Mouse (Mus musculus) stomach, postnatal 0 days (tissue): ENCODE data around the gene Gtpbp3. TPM values are rescaled to one million over a fixed set of nuclear protein-coding genes. Genes with fewer than 3 reads are reported as not detected.

Experiments
- ATAC-seq: fragments of 200-750 bp; cut with Nextera tagmentation; 2 replicates; pipeline ENCODE4 v1.8.0; 2017; ENCODE audit not compliant: low FRiP score, low TSS enrichment
- DNase-seq: peaks from one replicate; pipeline ENCODE4 v3.0.0-alpha.2; 2016; ENCODE audit warnings: low spot score
- H3K27ac ChIP-seq: fragments of 300-500 bp; sonication (generic); replicated peaks from 2 replicates; pipeline ENCODE4 v1.5.1; 2014; ENCODE audit warnings: mild to moderate bottlenecking, control low read depth
- H3K27me3 ChIP-seq: fragments of 300-500 bp; sonication (generic); 2 replicates; pipeline ENCODE4 v1.6.1; 2014; ENCODE audit warnings: low read length; ENCODE audit not compliant: control insufficient read depth, insufficient read depth
- H3K36me3 ChIP-seq: fragments of 300-500 bp; sonication (generic); 2 replicates; pipeline ENCODE4 v1.6.1; 2014; ENCODE audit warnings: low read length, mixed read lengths; ENCODE audit not compliant: control insufficient read depth, insufficient read depth
- H3K4me1 ChIP-seq: fragments of 300-500 bp; sonication (generic); replicated peaks from 2 replicates; pipeline ENCODE4 v1.6.1; 2014; ENCODE audit warnings: antibody characterized with exemption; ENCODE audit not compliant: control insufficient read depth, insufficient read depth
- H3K4me2 ChIP-seq: fragments of 300-500 bp; sonication (generic); replicated peaks from 2 replicates; pipeline ENCODE4 v1.6.1; 2014; ENCODE audit warnings: low read depth, mild to moderate bottlenecking, control low read depth, moderate library complexity
- H3K4me3 ChIP-seq: fragments of 300-500 bp; sonication (generic); 2 replicates; pipeline ENCODE4 v1.5.1; 2014; ENCODE audit warnings: low read depth, low read length, control low read depth
- H3K9ac ChIP-seq: fragments of 300-500 bp; sonication (generic); 2 replicates; pipeline ENCODE4 v1.6.1; 2014; ENCODE audit warnings: mild to moderate bottlenecking, low read length, control low read depth, mixed read lengths
- H3K9me3 ChIP-seq: fragments of 300-500 bp; sonication (generic); 2 replicates; pipeline ENCODE4 v1.6.1; 2016; ENCODE audit warnings: low read length; ENCODE audit not compliant: control insufficient read depth
- CTCF ChIP-seq: IDR thresholded peaks from 2 replicates; pipeline ENCODE4 v1.5.1; 2016; ENCODE audit warnings: antibody characterized with exemption, low read depth, mild to moderate bottlenecking, moderate library complexity
- EP300 ChIP-seq: optimal IDR thresholded peaks from 2 replicates; pipeline ENCODE3; 2016; ENCODE audit warnings: antibody characterized with exemption
- WGBS: fragments of 180-500 bp; shearing (Covaris S2); extraction: QIAGEN DNeasy Blood & Tissue Kit; methylation state at CpG from one replicate; pipeline ENCODE4 v1.1.7; 2014; 5-methylcytosine and 5-hydroxymethylcytosine counted together
- polyA plus RNA-seq: library from polyadenylated mRNA; unstranded; fragments of >200 nt; fragmentation: Nextera tagmentation; extraction: Ambion mirVana; gene quantifications from 2 replicates; pipeline ENCODE4 v1.2.1, GENCODE M21; 2015

The Gtpbp3 gene
- 7.2 and 8.2 TPM in 2 replicates for polyA plus RNA-seq

DNA sequence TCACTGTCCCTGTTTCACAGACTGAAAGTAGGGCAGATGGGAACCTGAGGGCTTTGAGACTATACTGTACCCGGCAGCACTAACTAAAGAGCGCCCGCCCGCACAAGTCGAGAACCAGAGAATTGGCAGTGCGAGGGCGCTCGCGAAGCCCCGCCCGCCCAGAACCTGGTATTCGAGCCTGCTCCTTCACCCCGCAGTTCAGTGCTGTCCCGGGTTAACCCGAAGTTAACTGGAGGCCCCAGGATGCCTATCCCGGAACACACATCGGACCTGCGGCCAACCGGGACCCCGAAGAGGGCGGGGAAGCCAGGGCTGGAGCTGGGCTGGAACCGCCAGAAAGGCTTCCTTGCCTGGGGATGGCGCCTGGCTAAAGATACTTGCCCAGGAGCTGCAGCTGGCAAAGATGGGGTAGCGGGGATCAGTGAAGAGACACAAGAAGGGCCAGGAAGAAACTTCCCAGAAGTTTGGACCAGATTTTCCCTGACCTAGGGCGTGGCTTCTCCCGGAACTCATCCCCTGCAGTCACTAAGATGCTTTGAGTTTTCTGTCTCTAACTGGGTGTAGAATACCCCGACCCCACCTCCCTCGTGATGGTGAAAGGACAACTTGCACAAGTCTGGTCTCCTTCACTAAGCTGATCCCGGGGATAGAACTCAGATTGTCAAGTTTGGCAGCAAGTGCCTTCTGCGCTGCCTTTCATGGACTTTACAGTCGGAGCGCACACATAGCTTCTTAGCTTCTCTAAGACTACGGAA, at the start of gene Gtpbp3:
TSS of gene Gtpbp3 (plus strand) at position 413 of the 755 bp plus-strand sequence.
- under 1% methylated on average over 33 of the region's 33 CpGs for WGBS
- Histone ChIP-seq H3K36me3 (peaks cover 6% of the 10 kb centered on the region; the same call in 1 of the 2 replicates), H3K9ac (peak within 1 kb of the TSS; percentile 75), H3K4me2 (peak within 1 kb of the TSS; percentile 98), H3K4me1 (peaks cover 9% of the 10 kb centered on the region), H3K27ac (peak within 1 kb of the TSS; percentile 86), H3K4me3 (peak within 1 kb of the TSS; percentile 71), H3K9me3 (no peaks in the 10 kb centered on the region), H3K27me3 (no peaks in the 10 kb centered on the region)
- ATAC-seq (peak; percentile 53), DNase-seq (peak; percentile 83)
- no peak for TF ChIP-seq EP300
- peak; percentile 32 for TF ChIP-seq CTCF

DNA sequence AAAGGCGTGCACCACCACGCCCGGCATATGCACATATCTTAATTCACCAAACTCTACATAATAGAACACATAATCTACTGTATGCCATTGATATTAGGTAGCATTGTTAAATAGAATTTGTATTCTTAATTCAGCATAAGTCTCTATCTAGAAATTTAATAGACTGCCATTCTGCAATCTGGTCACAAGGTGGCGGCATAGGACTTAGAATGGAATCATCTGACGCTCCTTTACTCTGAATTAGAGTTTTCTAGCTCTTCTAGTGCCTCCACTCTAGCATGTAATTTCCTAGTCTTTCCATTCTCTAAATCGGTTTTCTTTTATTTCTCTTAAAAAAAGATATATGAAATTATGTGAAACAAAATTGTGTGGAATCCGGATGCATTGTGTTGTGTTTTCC, 46.5 kb upstream of the Gtpbp3 start:
- Histone ChIP-seq H3K4me2 (no peak overlapping the region), H3K9me3 (no peaks in the 10 kb centered on the region), H3K4me3 (no peak overlapping the region), H3K36me3 (no peaks in the 10 kb centered on the region), H3K27me3 (no peaks in the 10 kb centered on the region), H3K27ac (no peak overlapping the region), H3K4me1 (no peaks in the 10 kb centered on the region), H3K9ac (no peak overlapping the region)
- DNase-seq (peak; percentile 41), ATAC-seq (no peak)
- WGBS = 1% methylated on average over 7 of the region's 7 CpGs
- no peak for TF ChIP-seq EP300
- peak; percentile 88 for TF ChIP-seq CTCF

DNA sequence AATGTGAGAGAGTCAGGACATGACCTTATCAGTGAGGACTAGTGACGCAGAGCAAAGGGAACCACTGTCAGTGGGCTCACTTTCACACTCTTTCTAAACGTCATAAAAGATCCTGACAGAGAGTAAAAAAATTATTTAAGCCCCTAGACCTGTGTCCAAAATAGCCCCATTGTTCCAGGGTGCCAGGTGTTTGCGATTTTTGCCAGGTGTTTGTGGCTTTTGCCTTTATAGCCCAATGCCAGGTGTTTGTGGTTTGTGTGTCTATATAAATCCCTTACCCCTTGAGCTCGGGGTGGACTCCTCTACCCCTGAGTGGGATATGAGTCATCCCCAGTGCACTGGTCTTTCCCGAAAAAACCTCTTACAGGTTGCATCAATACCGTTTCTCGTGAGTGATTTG, 42.8 kb upstream of the Gtpbp3 start:
- no peak overlapping the region for H3K4me2 ChIP-seq
- H3K27ac ChIP-seq = no peak overlapping the region
- TF ChIP-seq EP300 (no peak), CTCF (no peak)
- no peaks in the 10 kb centered on the region for H3K4me1 ChIP-seq
- H3K36me3 ChIP-seq = no peaks in the 10 kb centered on the region
- ATAC-seq (no peak), DNase-seq (no peak)
- H3K27me3 ChIP-seq = no peaks in the 10 kb centered on the region
- no peak overlapping the region for H3K4me3 ChIP-seq
- WGBS = 73% methylated on average over 7 of the region's 7 CpGs
- H3K9ac ChIP-seq = no peak overlapping the region
- no peaks in the 10 kb centered on the region for H3K9me3 ChIP-seq

DNA sequence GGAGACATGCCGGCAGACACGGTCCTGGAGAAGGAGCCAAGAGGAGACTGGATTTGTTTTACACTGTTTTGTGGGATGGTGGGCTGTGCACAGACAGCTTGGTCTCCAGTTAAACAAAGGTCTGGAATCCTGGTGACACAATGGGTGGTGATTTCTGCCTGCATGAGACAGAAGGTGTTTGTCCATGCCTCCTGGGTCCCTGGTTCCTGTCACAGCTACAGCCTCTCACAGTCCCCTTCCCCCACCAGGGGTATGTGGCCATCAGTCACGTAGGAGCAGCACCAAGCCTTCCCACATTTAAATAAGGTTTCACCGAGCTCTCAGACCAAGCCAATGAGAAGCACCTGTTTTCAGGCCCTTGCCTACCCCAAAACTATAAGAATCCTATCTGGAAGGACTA, 36.6 kb upstream of the Gtpbp3 start:
- ATAC-seq = no peak
- H3K9me3 ChIP-seq = no peaks in the 10 kb centered on the region
- H3K27ac ChIP-seq = no peak overlapping the region
- H3K36me3 ChIP-seq = no peaks in the 10 kb centered on the region
- H3K4me3 ChIP-seq = no peak overlapping the region
- TF ChIP-seq CTCF = no peak
- no peak for TF ChIP-seq EP300
- H3K9ac ChIP-seq = no peak overlapping the region
- DNase-seq = no peak
- H3K27me3 ChIP-seq = no peaks in the 10 kb centered on the region
- H3K4me2 ChIP-seq = no peak overlapping the region
- H3K4me1 ChIP-seq = no peaks in the 10 kb centered on the region
- 60% methylated on average over 4 of the region's 4 CpGs for WGBS

DNA sequence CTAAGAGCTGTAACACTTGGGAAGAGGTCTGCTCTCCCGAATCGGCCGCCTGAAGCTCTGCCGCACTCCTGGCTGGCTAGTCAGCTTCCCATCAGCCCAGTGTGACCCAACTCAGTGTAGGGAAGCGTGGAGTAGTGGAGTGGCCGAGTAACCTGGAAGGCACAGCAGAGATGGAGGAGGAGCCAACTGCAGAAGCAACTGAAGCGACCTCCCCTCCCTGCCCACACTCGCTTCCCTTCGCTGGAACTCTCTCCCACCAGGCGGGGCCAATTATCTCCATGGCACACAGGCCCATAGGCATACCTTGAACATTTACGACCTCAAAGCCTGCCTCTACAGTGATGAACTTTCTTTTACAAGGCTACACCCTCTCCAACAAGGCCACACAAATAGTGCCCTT, 36.1 kb upstream of the Gtpbp3 start:
- WGBS = 44% methylated on average over 11 of the region's 11 CpGs
- Histone ChIP-seq H3K4me2 (no peak overlapping the region), H3K4me3 (no peak overlapping the region), H3K9me3 (no peaks in the 10 kb centered on the region), H3K27me3 (no peaks in the 10 kb centered on the region), H3K36me3 (no peaks in the 10 kb centered on the region), H3K9ac (no peak overlapping the region), H3K4me1 (no peaks in the 10 kb centered on the region), H3K27ac (no peak overlapping the region)
- DNase-seq (peak; percentile 11), ATAC-seq (no peak; the same call in 1 of the 2 replicates)
- TF ChIP-seq EP300 (no peak), CTCF (no peak)

DNA sequence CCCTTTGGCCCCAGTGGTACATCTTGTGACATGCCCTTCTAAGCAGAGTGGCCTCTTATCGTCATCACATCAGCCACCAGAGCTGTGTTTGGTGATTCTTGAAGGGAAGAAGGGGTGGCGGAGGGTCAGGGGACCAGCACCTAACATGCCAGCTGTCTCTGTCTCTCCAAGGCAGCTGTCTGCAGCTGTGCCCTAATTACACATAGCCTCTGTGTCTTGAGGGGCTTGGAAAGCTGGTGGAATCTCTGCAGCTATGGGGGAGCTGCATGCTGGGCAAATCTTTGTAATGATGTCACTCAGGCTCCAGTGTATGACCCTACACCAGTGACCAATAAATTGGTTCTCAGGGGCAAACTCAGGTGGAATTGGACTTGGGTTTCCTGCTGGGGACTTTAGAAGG, 35.2 kb upstream of the Gtpbp3 start:
- no peak for ATAC-seq
- Histone ChIP-seq H3K4me3 (no peak overlapping the region), H3K27me3 (no peaks in the 10 kb centered on the region), H3K27ac (no peak overlapping the region), H3K9me3 (no peaks in the 10 kb centered on the region), H3K4me2 (no peak overlapping the region), H3K4me1 (no peaks in the 10 kb centered on the region), H3K9ac (no peak overlapping the region), H3K36me3 (no peaks in the 10 kb centered on the region)
- DNase-seq = peak; percentile 10
- TF ChIP-seq EP300 (no peak), CTCF (no peak)
- WGBS = 65% methylated on average over 2 of the region's 2 CpGs
